Mouse (Mus musculus) heart, postnatal 0 days (tissue): ENCODE data around the gene Ptbp1. TPM values are rescaled to one million over a fixed set of nuclear protein-coding genes. Genes with fewer than 3 reads are reported as not detected.
"Not testable (repeated sequence)": the region's sequence is repeated elsewhere in the genome, so short reads cannot be mapped to it uniquely, and the experiment has no call there.

Experiments
- ATAC-seq: fragments of 200-750 bp; cut with Nextera tagmentation; 2 replicates; pipeline ENCODE4 v1.8.0; 2017; ENCODE audit warnings: low read depth, moderate number of reproducible peaks, moderate library complexity; ENCODE audit not compliant: insufficient read depth
- DNase-seq: peaks from one replicate; pipeline ENCODE4 v3.0.0-alpha.2; 2016; ENCODE audit warnings: low spot score
- H3K27ac ChIP-seq: fragments of 300-500 bp; sonication (generic); 2 replicates; pipeline ENCODE4 v1.5.1; 2014; ENCODE audit warnings: low read depth, mild to moderate bottlenecking
- H3K27me3 ChIP-seq: fragments of 300-500 bp; sonication (generic); 2 replicates; pipeline ENCODE4 v1.6.1; 2014; ENCODE audit warnings: low read length, mixed read lengths; ENCODE audit not compliant: control insufficient read depth, insufficient read depth
- H3K36me3 ChIP-seq: fragments of 300-500 bp; sonication (generic); replicated peaks from 2 replicates; pipeline ENCODE4 v1.6.1; 2014; ENCODE audit warnings: low read length, mixed read lengths; ENCODE audit not compliant: control insufficient read depth, insufficient read depth
- H3K4me1 ChIP-seq: fragments of 300-500 bp; sonication (generic); 2 replicates; pipeline ENCODE4 v1.6.1; 2014; ENCODE audit warnings: antibody characterized with exemption; ENCODE audit not compliant: control insufficient read depth, insufficient read depth
- H3K4me2 ChIP-seq: fragments of 300-500 bp; sonication (generic); 2 replicates; pipeline ENCODE4 v1.6.1; 2014; ENCODE audit warnings: low read depth, mild to moderate bottlenecking, low read length, moderate library complexity
- H3K4me3 ChIP-seq: fragments of 300-500 bp; sonication (generic); 2 replicates; pipeline ENCODE4 v1.5.1; 2014; ENCODE audit warnings: low read depth, low read length
- H3K9ac ChIP-seq: fragments of 300-500 bp; sonication (generic); replicated peaks from 2 replicates; pipeline ENCODE4 v1.6.1; 2014; ENCODE audit warnings: low read depth, low read length, mixed read lengths
- H3K9me3 ChIP-seq: fragments of 300-500 bp; sonication (generic); replicated peaks from 2 replicates; pipeline ENCODE4 v1.6.1; 2016; ENCODE audit warnings: low read length; ENCODE audit not compliant: control insufficient read depth
- CTCF ChIP-seq: IDR thresholded peaks from 2 replicates; pipeline ENCODE4 v1.5.1; 2016; ENCODE audit warnings: antibody characterized with exemption, control low read depth, low read depth
- EP300 ChIP-seq: IDR thresholded peaks from 2 replicates; pipeline ENCODE4 v1.6.1; 2016; ENCODE audit warnings: antibody characterized with exemption, low read depth
- WGBS: fragments of 180-500 bp; shearing (Covaris S2); extraction: QIAGEN DNeasy Blood & Tissue Kit; methylation state at CpG from one replicate; pipeline ENCODE4 v1.1.7; 2014; 5-methylcytosine and 5-hydroxymethylcytosine counted together
- polyA plus RNA-seq: library from polyadenylated mRNA; unstranded; fragments of >200 nt; fragmentation: Nextera tagmentation; extraction: Ambion mirVana; gene quantifications from 2 replicates; pipeline ENCODE4 v1.2.1, GENCODE M21; 2015
- total RNA-seq: library from RNA; depleted of rRNA; stranded (reverse); fragments of >200 nt; gene quantifications from 2 replicates; pipeline ENCODE4 v1.2.3, GENCODE M21; 2014; ENCODE audit warnings: low replicate concordance

Ptbp1 gene
- total and polyA plus RNA-seq, 2 experiments from 2014 or later, result 40.4 to 186 TPM

GRCm38 (mm10) chr10:79892451-79893118 is 38.4 kb downstream of the Ptbp1 start:
- not testable (repeated sequence) for H3K4me1 ChIP-seq, H3K4me3 ChIP-seq, H3K9ac ChIP-seq, H3K4me2 ChIP-seq, DNase-seq, H3K9me3 ChIP-seq, H3K27ac ChIP-seq, H3K27me3 ChIP-seq
- 42% methylated on average over 22 of the region's 22 CpGs for WGBS
- peak; percentile 64; the same call in 1 of the 2 replicates for ATAC-seq
- peaks cover 24% of the 10 kb centered on the region for H3K36me3 ChIP-seq
- peak; percentile 75 for TF ChIP-seq CTCF

GRCm38 (mm10) chr10:79896306-79896705 is 42.1 kb downstream of the Ptbp1 start:
- Histone ChIP-seq H3K4me1 (no peaks in the 10 kb centered on the region), H3K27me3 (no peaks in the 10 kb centered on the region), H3K36me3 (peaks cover 48% of the 10 kb centered on the region), H3K4me3 (no peak overlapping the region), H3K27ac (no peak overlapping the region), H3K4me2 (no peak overlapping the region), H3K9me3 (no peaks in the 10 kb centered on the region), H3K9ac (no peak overlapping the region)
- no peak for ATAC-seq
- TF ChIP-seq CTCF (no peak), EP300 (no peak)
- WGBS, result 91% methylated on average over 16 of the region's 16 CpGs
- DNase-seq, result no peak

- TF ChIP-seq EP300 (no peak), CTCF (no peak)
- DNase-seq (no peak), ATAC-seq (no peak)
- Histone ChIP-seq H3K36me3 (peaks cover 48% of the 10 kb centered on the region), H3K9me3 (no peaks in the 10 kb centered on the region), H3K9ac (no peak overlapping the region), H3K4me3 (no peak overlapping the region), H3K27ac (no peak overlapping the region), H3K4me1 (no peaks in the 10 kb centered on the region), H3K27me3 (no peaks in the 10 kb centered on the region), H3K4me2 (no peak overlapping the region)
- 93% methylated on average over 13 of the region's 13 CpGs for WGBS
Measured at GRCm38 (mm10) chr10:79896814-79897213, 42.6 kb downstream of the Ptbp1 start.

- Histone ChIP-seq H3K4me3 (no peak overlapping the region), H3K4me1 (no peaks in the 10 kb centered on the region), H3K36me3 (peaks cover 56% of the 10 kb centered on the region), H3K9ac (no peak overlapping the region), H3K4me2 (no peak overlapping the region), H3K27ac (no peak overlapping the region), H3K27me3 (no peaks in the 10 kb centered on the region), H3K9me3 (no peaks in the 10 kb centered on the region)
- DNase-seq (no peak), ATAC-seq (no peak)
- WGBS, result 67% methylated on average over 20 of the region's 20 CpGs
- TF ChIP-seq CTCF, result no peak
- TF ChIP-seq EP300, result no peak
Measured at GRCm38 (mm10) chr10:79897316-79898245, 43.4 kb downstream of the Ptbp1 start.

GRCm38 (mm10) chr10:79900951-79901410 is 46.8 kb downstream of the Ptbp1 start:
- no peaks in the 10 kb centered on the region for H3K4me1 ChIP-seq
- peaks cover 71% of the 10 kb centered on the region for H3K36me3 ChIP-seq
- no peak overlapping the region for H3K4me3 ChIP-seq
- 66% methylated on average over 2 of the region's 2 CpGs for WGBS
- H3K27me3 ChIP-seq, result no peaks in the 10 kb centered on the region
- no peak overlapping the region for H3K27ac ChIP-seq
- H3K9me3 ChIP-seq, result no peaks in the 10 kb centered on the region
- no peak overlapping the region for H3K4me2 ChIP-seq
- ATAC-seq, result 0 out of 2 replicates have a peak, but pooled peaks have one; percentile 28
- TF ChIP-seq CTCF, result peak; percentile 27
- TF ChIP-seq EP300, result no peak
- no peak for DNase-seq
- H3K9ac ChIP-seq, result no peak overlapping the region
